Mouse (Mus musculus): Measurements from ENCODE around the gene Ap2m1.

DNA sequence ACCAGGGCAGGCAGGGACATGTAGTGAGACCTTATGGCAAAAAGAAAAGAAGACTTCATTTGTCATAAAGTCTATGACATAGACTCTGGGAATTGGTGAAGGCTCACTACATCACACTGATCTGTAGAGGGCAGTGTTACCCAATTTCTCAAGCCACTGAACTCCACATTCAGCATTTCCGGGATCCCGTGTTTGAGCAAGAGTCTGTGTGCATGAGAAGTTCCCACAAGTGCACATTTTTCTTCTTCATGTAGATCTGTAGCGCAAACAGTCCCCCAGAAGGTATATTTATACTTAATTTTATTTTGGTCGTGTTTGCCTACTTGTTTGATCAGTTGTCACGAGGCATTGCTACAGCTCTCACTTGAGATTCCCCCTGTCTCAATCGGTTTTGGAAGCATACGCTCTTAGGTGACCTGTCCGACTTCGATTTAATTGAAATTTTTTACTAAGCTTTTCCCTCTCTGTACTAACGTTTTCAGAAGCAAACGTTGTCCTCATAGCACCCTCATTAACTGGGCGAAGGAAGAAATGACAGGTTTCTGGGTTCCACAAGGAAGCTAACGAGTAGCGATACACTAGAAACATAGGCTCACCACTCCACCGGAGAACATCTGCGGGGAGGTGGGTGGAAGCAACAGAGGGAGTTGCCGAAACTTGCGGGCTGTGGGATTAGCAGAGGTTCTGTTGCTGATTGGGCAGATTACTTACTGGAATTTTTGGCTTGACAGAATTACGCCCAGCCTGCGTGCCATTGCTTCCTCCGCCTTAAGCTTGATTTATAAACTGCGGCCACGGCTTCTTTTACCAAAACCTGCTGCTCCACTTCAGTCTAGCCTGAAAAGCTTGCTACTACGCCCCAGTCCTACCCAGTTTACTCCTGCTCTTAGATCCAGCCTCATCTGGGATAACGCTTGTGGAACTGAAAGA lies 38.3 kb upstream of the Ap2m1 start:
- TF ChIP-seq EP300 (optimal IDR thresholded peaks at IDR 0.05): no peak
- TF ChIP-seq CTCF (IDR thresholded peaks at IDR 0.05; ENCODE audit: low read depth): peak; percentile 89

All from stomach, postnatal 0 days (tissue).